Mouse (Mus musculus): ENCODE data around the gene Pih1d1. TPM values are rescaled to one million over a fixed set of nuclear protein-coding genes. Genes with fewer than 3 reads are reported as not detected.
"Not testable (repeated sequence)": the region's sequence is repeated elsewhere in the genome, so short reads cannot be mapped to it uniquely, and the experiment has no call there.

Pih1d1 gene
- total and polyA plus RNA-seq, 2 experiments from 2014 or later, result 79.3 to 124 TPM

DNA sequence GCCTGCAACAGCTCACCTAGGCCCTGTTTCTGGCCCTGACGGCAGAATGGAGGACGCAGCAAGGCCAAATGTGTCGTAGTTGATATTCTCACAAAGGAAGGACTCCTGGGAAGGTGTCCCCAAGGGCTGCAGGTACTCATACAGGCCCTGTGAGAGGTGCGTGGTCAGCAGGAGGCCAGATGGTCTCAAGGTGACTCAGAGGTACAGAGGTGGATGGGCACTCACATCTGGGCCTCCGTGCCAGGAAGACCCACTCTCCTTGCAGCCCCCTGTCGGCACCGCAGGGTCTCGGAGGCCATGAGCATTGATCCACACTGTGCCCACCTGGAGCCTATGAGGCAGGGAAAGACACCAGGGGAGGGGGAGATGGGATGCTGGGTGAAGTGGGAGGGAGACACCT is 8.6 kb upstream of the Pih1d1 start:
- H3K4me2 ChIP-seq (ENCODE audit: low read depth, low read length), result no peak overlapping the region
- H3K36me3 ChIP-seq (ENCODE audit: insufficient read depth, low read length), result no peaks in the 10 kb centered on the region; the same call in 1 of the 2 replicates
- no peak overlapping the region for H3K9ac ChIP-seq (replicated peaks; ENCODE audit: low read length)
- no peak for DNase-seq (ENCODE audit: low spot score)
- H3K4me1 ChIP-seq (ENCODE audit: insufficient read depth, low read length), result no peaks in the 10 kb centered on the region
- H3K4me3 ChIP-seq (ENCODE audit: low read length), result no peak overlapping the region
- H3K9me3 ChIP-seq (ENCODE audit: low read length), result no peaks in the 10 kb centered on the region
- WGBS, result 93% methylated on average over 8 of the region's 8 CpGs
- no peak for TF ChIP-seq CTCF (IDR thresholded peaks at IDR 0.05; ENCODE audit: low read depth)
- H3K27me3 ChIP-seq (ENCODE audit: insufficient read depth, low read length), result no peaks in the 10 kb centered on the region
- no peak for ATAC-seq
- no peak overlapping the region for H3K27ac ChIP-seq

DNA sequence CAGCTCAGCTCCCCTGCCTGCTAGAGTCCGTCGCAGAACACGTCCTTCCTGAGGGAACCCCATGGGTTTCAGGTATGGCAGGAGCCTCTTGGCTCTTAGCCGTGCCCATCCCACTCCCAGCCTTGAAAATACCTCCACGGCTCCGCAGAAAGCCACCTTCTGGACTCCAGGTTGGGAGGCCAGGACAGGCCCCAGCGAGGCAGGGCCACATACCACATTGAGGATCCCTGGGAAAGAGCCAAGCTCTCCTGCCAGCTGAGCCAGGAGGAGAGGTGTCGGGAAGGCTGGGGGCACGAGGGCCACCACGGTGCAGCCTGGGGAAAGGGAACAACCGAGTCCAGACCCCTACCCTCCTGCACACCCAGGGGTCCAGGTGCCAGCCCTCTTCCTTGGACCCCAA is 6.8 kb upstream of the Pih1d1 start:
- H3K4me3 ChIP-seq (ENCODE audit: low read length), result no peak overlapping the region
- WGBS, result 91% methylated on average over 11 of the region's 11 CpGs
- no peak overlapping the region for H3K4me2 ChIP-seq (ENCODE audit: low read depth, low read length)
- H3K9me3 ChIP-seq (ENCODE audit: low read length), result no peaks in the 10 kb centered on the region
- H3K36me3 ChIP-seq (ENCODE audit: insufficient read depth, low read length), result no peaks in the 10 kb centered on the region; the same call in 1 of the 2 replicates
- no peaks in the 10 kb centered on the region for H3K4me1 ChIP-seq (ENCODE audit: insufficient read depth, low read length)
- ATAC-seq (no peak), DNase-seq (ENCODE audit: low spot score) (no peak)
- no peaks in the 10 kb centered on the region for H3K27me3 ChIP-seq (ENCODE audit: insufficient read depth, low read length)
- H3K27ac ChIP-seq, result no peak overlapping the region
- no peak overlapping the region for H3K9ac ChIP-seq (replicated peaks; ENCODE audit: low read length)
- TF ChIP-seq CTCF (IDR thresholded peaks at IDR 0.05; ENCODE audit: low read depth), result no peak

GRCm38 (mm10) chr7:45147899-45148298 is 6.2 kb upstream of the Pih1d1 start:
- Histone ChIP-seq H3K4me1 (ENCODE audit: insufficient read depth, low read length) (no peaks in the 10 kb centered on the region), H3K27me3 (ENCODE audit: insufficient read depth, low read length) (no peaks in the 10 kb centered on the region), H3K4me3 (ENCODE audit: low read length) (no peak overlapping the region), H3K27ac (no peak overlapping the region), H3K4me2 (ENCODE audit: low read depth, low read length) (no peak overlapping the region), H3K36me3 (ENCODE audit: insufficient read depth, low read length) (no peaks in the 10 kb centered on the region; the same call in 1 of the 2 replicates), H3K9me3 (ENCODE audit: low read length) (no peaks in the 10 kb centered on the region), H3K9ac (replicated peaks; ENCODE audit: low read length) (no peak overlapping the region)
- no peak for TF ChIP-seq CTCF (IDR thresholded peaks at IDR 0.05; ENCODE audit: low read depth)
- no peak for ATAC-seq
- no peak for DNase-seq (ENCODE audit: low spot score)
- WGBS, result 87% methylated on average over 11 of the region's 11 CpGs

DNA sequence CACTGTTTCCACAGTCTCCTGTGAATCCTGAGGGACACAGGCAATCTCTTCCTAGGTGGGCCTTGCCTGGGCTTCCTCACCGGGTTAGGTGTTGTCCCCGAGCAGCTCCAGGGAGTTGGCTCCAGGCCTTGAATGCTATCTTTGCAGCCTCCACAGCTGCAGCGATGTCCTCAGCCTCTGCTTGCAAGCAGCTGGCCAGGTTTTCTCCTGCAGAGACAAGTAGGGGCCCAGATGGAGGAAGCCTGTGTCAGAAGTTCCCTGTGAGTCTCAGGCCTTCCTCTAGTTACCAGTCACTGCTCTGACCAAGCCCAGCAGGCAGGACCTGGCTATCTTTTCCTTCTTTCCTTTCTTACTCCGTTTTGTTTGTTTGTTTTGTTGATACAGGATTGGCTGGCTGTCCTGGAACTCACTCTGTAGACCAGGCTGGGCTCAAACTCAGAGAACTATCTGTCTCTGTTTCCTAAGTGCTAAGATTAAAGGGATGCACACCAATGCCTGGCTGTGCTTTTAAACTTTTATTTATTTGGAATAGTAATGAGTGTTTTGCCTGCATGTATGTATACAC is 5.5 kb upstream of the Pih1d1 start:
- H3K9ac ChIP-seq (replicated peaks; ENCODE audit: low read length), result no peak overlapping the region
- H3K4me2 ChIP-seq (ENCODE audit: low read depth, low read length), result no peak overlapping the region
- WGBS, result 62% methylated on average over 4 of the region's 4 CpGs
- no peaks in the 10 kb centered on the region for H3K9me3 ChIP-seq (ENCODE audit: low read length)
- no peak for TF ChIP-seq CTCF (IDR thresholded peaks at IDR 0.05; ENCODE audit: low read depth)
- ATAC-seq (no peak), DNase-seq (ENCODE audit: low spot score) (no peak)
- peaks cover 3% of the 10 kb centered on the region; the same call in 1 of the 2 replicates for H3K4me1 ChIP-seq (ENCODE audit: insufficient read depth, low read length)
- no peaks in the 10 kb centered on the region; the same call in 1 of the 2 replicates for H3K36me3 ChIP-seq (ENCODE audit: insufficient read depth, low read length)
- H3K27ac ChIP-seq, result no peak overlapping the region
- H3K4me3 ChIP-seq (ENCODE audit: low read length), result no peak overlapping the region
- H3K27me3 ChIP-seq (ENCODE audit: insufficient read depth, low read length), result no peaks in the 10 kb centered on the region

GRCm38 (mm10) chr7:45149545-45149944 is 4.6 kb upstream of the Pih1d1 start:
- H3K9ac ChIP-seq (replicated peaks; ENCODE audit: low read length), result no peak overlapping the region
- H3K27me3 ChIP-seq (ENCODE audit: insufficient read depth, low read length), result no peaks in the 10 kb centered on the region
- H3K4me2 ChIP-seq (ENCODE audit: low read depth, low read length), result no peak overlapping the region
- H3K9me3 ChIP-seq (ENCODE audit: low read length), result no peaks in the 10 kb centered on the region
- 29% methylated on average over 6 of the region's 6 CpGs for WGBS
- no peaks in the 10 kb centered on the region; the same call in 1 of the 2 replicates for H3K36me3 ChIP-seq (ENCODE audit: insufficient read depth, low read length)
- DNase-seq (ENCODE audit: low spot score) (no peak), ATAC-seq (no peak)
- no peak for TF ChIP-seq CTCF (IDR thresholded peaks at IDR 0.05; ENCODE audit: low read depth)
- H3K27ac ChIP-seq, result no peak overlapping the region
- peaks cover 4% of the 10 kb centered on the region; the same call in 1 of the 2 replicates for H3K4me1 ChIP-seq (ENCODE audit: insufficient read depth, low read length)
- H3K4me3 ChIP-seq (ENCODE audit: low read length), result no peak overlapping the region

GRCm38 (mm10) chr7:45150321-45150720 is 3.8 kb upstream of the Pih1d1 start:
- no peak overlapping the region for H3K9ac ChIP-seq (replicated peaks; ENCODE audit: low read length)
- no peak for DNase-seq (ENCODE audit: low spot score)
- 74% methylated on average over 4 of the region's 4 CpGs for WGBS

DNA sequence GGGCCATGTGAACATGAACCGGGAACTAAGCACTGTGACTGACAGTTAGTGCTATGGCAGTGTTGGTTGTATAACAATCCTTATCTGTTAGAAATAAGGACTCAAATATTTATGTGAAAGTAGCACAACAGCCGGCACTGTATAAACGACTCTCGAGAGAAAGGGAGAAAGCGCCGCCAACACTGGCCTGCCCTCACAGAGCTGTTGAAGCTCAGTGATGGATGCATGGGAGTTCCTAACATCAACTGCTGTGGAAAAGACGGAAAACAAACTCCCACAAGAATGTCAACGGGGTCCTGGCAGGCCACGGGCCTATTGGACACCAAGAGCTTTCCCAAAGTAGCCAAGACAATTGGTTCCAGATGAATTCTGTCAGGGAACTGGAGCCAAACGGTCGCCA is 2.8 kb upstream of the Pih1d1 start:
- H3K27ac ChIP-seq, result 0 out of 2 replicates have a peak overlapping the region, but pooled peaks have one; percentile 12
- no peaks in the 10 kb centered on the region for H3K9me3 ChIP-seq (ENCODE audit: low read length)
- H3K27me3 ChIP-seq (ENCODE audit: insufficient read depth, low read length), result no peaks in the 10 kb centered on the region
- no peak overlapping the region for H3K4me2 ChIP-seq (ENCODE audit: low read depth, low read length)
- H3K36me3 ChIP-seq (ENCODE audit: insufficient read depth, low read length), result no peaks in the 10 kb centered on the region
- no peak for TF ChIP-seq CTCF (IDR thresholded peaks at IDR 0.05; ENCODE audit: low read depth)
- H3K4me3 ChIP-seq (ENCODE audit: low read length), result no peak overlapping the region
- DNase-seq (ENCODE audit: low spot score) (no peak), ATAC-seq (no peak)
- peaks cover 7% of the 10 kb centered on the region; the same call in 1 of the 2 replicates for H3K4me1 ChIP-seq (ENCODE audit: insufficient read depth, low read length)
- H3K9ac ChIP-seq (replicated peaks; ENCODE audit: low read length), result no peak overlapping the region
- WGBS, result 51% methylated on average over 11 of the region's 11 CpGs

More at GRCm38 (mm10) chr7:45150321-45150720, 3.8 kb upstream of the Pih1d1 start:
- Histone ChIP-seq H3K27ac (no peak overlapping the region), H3K4me2 (ENCODE audit: low read depth, low read length) (no peak overlapping the region), H3K4me3 (ENCODE audit: low read length) (no peak overlapping the region), H3K36me3 (ENCODE audit: insufficient read depth, low read length) (no peaks in the 10 kb centered on the region; the same call in 1 of the 2 replicates), H3K27me3 (ENCODE audit: insufficient read depth, low read length) (no peaks in the 10 kb centered on the region), H3K4me1 (ENCODE audit: insufficient read depth, low read length) (peaks cover 6% of the 10 kb centered on the region; the same call in 1 of the 2 replicates), H3K9me3 (ENCODE audit: low read length) (no peaks in the 10 kb centered on the region)
- no peak for ATAC-seq
- TF ChIP-seq CTCF (IDR thresholded peaks at IDR 0.05; ENCODE audit: low read depth), result no peak

DNA sequence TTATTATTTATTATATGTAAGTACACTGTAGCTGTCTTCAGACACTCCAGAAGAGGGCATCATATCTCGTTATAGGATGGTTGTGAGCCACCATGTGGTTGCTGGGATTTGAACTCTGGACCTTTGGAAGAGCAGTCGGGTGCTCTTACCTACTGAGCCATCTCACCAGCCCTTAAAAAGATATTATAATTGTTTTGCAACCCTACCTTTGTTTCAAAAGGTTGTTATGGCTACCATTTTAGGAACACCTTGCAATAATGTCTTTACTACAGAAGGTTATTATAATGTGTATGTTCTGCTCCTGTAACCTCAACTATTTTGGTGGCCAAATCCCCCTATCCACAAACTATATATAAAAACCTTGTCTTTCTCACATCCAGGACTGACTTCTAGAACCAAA is 1.1 kb upstream of the Pih1d1 start:
- not testable (repeated sequence) for H3K4me2 ChIP-seq (ENCODE audit: low read depth, low read length); DNase-seq (ENCODE audit: low spot score); H3K27ac ChIP-seq; H3K36me3 ChIP-seq (ENCODE audit: insufficient read depth, low read length); H3K9me3 ChIP-seq (ENCODE audit: low read length); ATAC-seq; H3K4me3 ChIP-seq (ENCODE audit: low read length); H3K27me3 ChIP-seq (ENCODE audit: insufficient read depth, low read length); H3K9ac ChIP-seq (replicated peaks; ENCODE audit: low read length); H3K4me1 ChIP-seq (ENCODE audit: insufficient read depth, low read length)
- 93% methylated on average over 2 of the region's 2 CpGs for WGBS
